Mouse (Mus musculus) liver, adult 2 months (tissue): ENCODE results near the gene Trim43c. TPM values are rescaled to one million over a fixed set of nuclear protein-coding genes. Genes with fewer than 3 reads are reported as not detected.
"Not testable (repeated sequence)": the region's sequence is repeated elsewhere in the genome, so short reads cannot be mapped to it uniquely, and the experiment has no call there.

Experiments used
- DNase-seq: peaks from one replicate; pipeline ENCODE4 v3.0.0-alpha.2; 2011; ENCODE audit warnings: low read depth, low spot score; ENCODE audit errors: extremely low read depth
- H3K27ac ChIP-seq: fragments of 200-500 bp; replicated peaks from 2 replicates; pipeline ENCODE4 v1.5.1; 2012; ENCODE audit warnings: low read depth, mild to moderate bottlenecking, control low read depth, inconsistent platforms, low read length; ENCODE audit not compliant: insufficient read depth
- H3K27me3 ChIP-seq: fragments of 200-500 bp; 2 replicates; pipeline ENCODE4 v1.6.1; 2012; ENCODE audit warnings: mild to moderate bottlenecking, moderate library complexity, low read length, inconsistent platforms; ENCODE audit not compliant: control insufficient read depth, insufficient read depth
- H3K36me3 ChIP-seq: fragments of 200-500 bp; 2 replicates; pipeline ENCODE4 v1.6.1; 2012; ENCODE audit warnings: low read length, inconsistent platforms; ENCODE audit not compliant: control insufficient read depth, insufficient read depth
- H3K4me1 ChIP-seq: fragments of 200-500 bp; 2 replicates; pipeline ENCODE4 v1.6.1; 2011; ENCODE audit warnings: low read length; ENCODE audit not compliant: control insufficient read depth, insufficient read depth
- H3K4me3 ChIP-seq: fragments of 200-500 bp; 2 replicates; pipeline ENCODE4 v1.5.1; 2011; ENCODE audit warnings: low read depth, mild to moderate bottlenecking, control low read depth, low read length, moderate library complexity; ENCODE audit not compliant: insufficient read depth
- H3K79me2 ChIP-seq: fragments of 200-500 bp; 2 replicates; pipeline ENCODE4 v1.6.1; 2012; ENCODE audit warnings: inconsistent platforms, mild to moderate bottlenecking, low read length, moderate library complexity; ENCODE audit not compliant: control insufficient read depth, insufficient read depth
- H3K9ac ChIP-seq: fragments of 200-500 bp; 2 replicates; pipeline ENCODE4 v1.6.1; 2012; ENCODE audit warnings: low read depth, mild to moderate bottlenecking, control low read depth, inconsistent platforms, low read length
- WGBS: fragments of 180-500 bp; shearing (Covaris S2); methylation state at CpG from one replicate; pipeline ENCODE4 v1.1.7; 2018; 5-methylcytosine and 5-hydroxymethylcytosine counted together
- polyA plus RNA-seq: library from polyadenylated mRNA; depleted of rRNA; stranded (reverse); fragments of >200 nt; gene quantifications from 2 replicates; pipeline ENCODE4 v1.2.3, GENCODE M21; 2012; rRNA removed
- total RNA-seq: library from RNA; depleted of rRNA; stranded (reverse); fragments of >200 nt; gene quantifications from 2 replicates; pipeline ENCODE4 v1.2.3, GENCODE M21; 2014; rRNA removed

The Trim43c gene
- total RNA-seq (not detected in 2 replicates), polyA plus RNA-seq (not detected in 2 replicates)

DNA sequence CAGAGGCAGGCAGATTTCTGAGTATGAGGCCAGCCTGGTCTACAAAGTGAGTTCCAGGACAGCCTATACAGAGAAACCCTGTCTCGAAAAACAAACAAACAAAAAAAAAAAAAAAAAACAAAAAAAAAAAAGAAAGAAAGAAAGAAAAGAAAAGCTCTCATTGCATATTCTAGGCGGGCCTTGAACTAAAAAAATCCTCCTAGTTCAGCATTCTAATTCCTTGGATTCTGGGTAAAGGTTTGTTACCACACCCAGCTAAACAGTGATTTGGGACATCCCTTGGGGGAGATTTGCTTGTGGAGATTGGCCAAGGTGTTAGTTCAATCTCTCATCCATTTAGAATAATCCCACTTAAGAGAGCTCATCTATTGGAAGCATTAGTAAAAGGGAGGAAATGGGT is at the start of gene Trim43c:
TSS of gene Trim43c (plus strand) at position 301 of the 400 bp plus-strand sequence.
- not testable (repeated sequence) for H3K9ac ChIP-seq, H3K36me3 ChIP-seq, H3K79me2 ChIP-seq, H3K27me3 ChIP-seq, DNase-seq, H3K4me1 ChIP-seq, H3K4me3 ChIP-seq, H3K27ac ChIP-seq
- 87% methylated on average over 2 of the region's 2 CpGs for WGBS

DNA sequence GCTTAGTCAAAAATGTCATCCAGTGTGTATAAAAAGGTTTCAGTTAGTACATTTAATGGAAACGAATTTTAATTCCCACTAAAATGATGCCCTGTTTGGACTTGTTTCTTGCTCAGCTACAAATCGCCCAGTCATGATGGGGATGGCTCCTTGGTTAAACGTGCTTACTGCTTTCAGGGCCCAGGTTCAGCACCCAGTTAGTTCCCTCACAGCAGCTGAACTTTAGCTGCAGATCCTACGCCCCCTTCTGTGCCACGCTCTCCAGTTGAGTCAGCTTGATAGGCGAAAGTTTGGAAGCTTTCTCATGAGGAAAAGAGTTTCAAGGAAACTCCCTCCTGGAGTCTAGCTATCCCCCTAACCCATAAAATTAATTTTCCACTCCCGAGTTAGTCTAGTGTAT is 14.1 kb downstream of the Trim43c start:
- not testable (repeated sequence) for H3K4me3 ChIP-seq, H3K9ac ChIP-seq, H3K36me3 ChIP-seq, H3K4me1 ChIP-seq, H3K27ac ChIP-seq, H3K79me2 ChIP-seq, H3K27me3 ChIP-seq, DNase-seq
- WGBS: 87% methylated on average over 7 of the region's 7 CpGs

DNA sequence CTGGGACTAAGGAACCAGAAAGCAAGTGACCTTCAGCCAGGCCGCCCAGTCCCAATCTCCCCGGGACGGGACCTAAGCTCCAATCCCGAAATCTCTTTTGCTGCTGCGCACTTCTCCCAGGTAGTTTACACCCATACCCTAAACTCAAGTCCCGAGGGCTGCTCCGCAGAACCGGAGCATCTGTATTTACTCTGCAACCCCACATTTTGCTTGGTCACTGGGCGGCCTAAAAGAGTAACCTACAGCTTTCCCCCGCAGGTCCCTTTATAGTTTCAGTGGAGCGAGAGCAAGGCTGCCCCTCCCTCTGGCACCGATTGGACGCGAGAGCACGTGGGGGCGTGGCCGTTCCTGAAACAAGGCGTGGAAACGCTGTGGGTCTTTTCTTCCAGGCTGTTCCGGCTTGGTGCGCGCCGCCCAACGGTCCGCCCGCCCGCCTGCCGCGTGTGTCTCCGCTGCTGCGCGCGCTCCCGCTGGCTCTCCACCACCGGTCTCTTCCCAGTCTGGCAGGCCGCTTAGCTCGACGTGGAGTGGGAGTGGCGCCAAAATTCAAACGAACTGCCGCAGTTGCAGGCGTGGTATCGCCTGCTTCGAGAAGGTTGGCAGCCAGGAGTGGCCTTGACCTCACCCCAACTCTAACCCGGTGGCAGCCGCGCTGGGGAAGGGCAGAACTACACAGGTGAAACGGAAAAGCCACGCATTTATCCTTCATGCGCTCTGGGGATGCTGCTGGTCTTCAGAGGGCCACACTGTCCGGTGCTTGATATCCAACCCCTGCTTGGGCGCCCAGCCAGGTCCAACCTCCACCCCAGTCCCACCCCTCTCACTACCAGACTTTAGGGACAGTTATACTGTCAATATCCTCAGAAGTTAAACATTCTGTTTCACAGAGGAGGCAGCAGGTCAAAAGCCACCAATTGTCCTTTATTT is 19.9 kb downstream of the Trim43c start:
- Histone ChIP-seq H3K27ac (peak overlapping the region; percentile 41), H3K9ac (peak overlapping the region; percentile 48), H3K4me3 (peak overlapping the region; percentile 52)
- H3K36me3 ChIP-seq, H3K4me1 ChIP-seq, H3K27me3 ChIP-seq, H3K79me2 ChIP-seq: not testable (repeated sequence)
- peak; percentile 79 for DNase-seq
- WGBS: under 1% methylated on average over 52 of the region's 52 CpGs

Other genes with a start within 250 kb of the Trim43c start
- 42.1 and 42.3 TPM in 2 replicates for gene Mthfsl, start 118.9 kb upstream of the Trim43c start, total RNA-seq
- 28.3 and 29.8 TPM in 2 replicates for gene Mthfsl, start 118.9 kb upstream of the Trim43c start, polyA plus RNA-seq
- gene Bcl2a1d, start 107.2 kb upstream of the Trim43c start, total RNA-seq: 0.74 and 1.5 TPM in 2 replicates
- 0.17 and 0.92 TPM in 2 replicates for gene Bcl2a1d, start 107.2 kb upstream of the Trim43c start, polyA plus RNA-seq
- gene Bcl2a1a, start 117.7 kb downstream of the Trim43c start, total RNA-seq: 1.1 and 2.1 TPM in 2 replicates
- gene Bcl2a1a, start 117.7 kb downstream of the Trim43c start, polyA plus RNA-seq: 0.16 TPM in 1 of 2 replicates, not detected in the other